Mouse (Mus musculus) heart, adult 2 months (tissue): ENCODE measurements around the gene Ift88. TPM values are rescaled to one million over a fixed set of nuclear protein-coding genes. Genes with fewer than 3 reads are reported as not detected.

Source experiments
- DNase-seq, 2 experiments: peaks; one replicate each; pipeline ENCODE4 v3.0.0; 2021
- H3K27ac ChIP-seq: fragments of 200-600 bp; 2 replicates; pipeline ENCODE4 v1.8.1; 2022
- H3K27me3 ChIP-seq: fragments of 200-500 bp; 2 replicates; pipeline ENCODE4 v1.6.1; 2012; ENCODE audit warnings: mild to moderate bottlenecking, low read length, inconsistent platforms, mixed read lengths; ENCODE audit not compliant: control insufficient read depth, insufficient read depth
- H3K36me3 ChIP-seq: fragments of 200-500 bp; 2 replicates; pipeline ENCODE4 v1.6.1; 2012; ENCODE audit warnings: low read length, inconsistent platforms; ENCODE audit not compliant: control insufficient read depth, insufficient read depth
- H3K4me1 ChIP-seq: fragments of 200-500 bp; 2 replicates; pipeline ENCODE4 v1.6.1; 2011; ENCODE audit warnings: low read length; ENCODE audit not compliant: control insufficient read depth, insufficient read depth
- H3K4me3 ChIP-seq: fragments of 200-600 bp; 2 replicates; pipeline ENCODE4 v1.8.1; 2022
- H3K79me2 ChIP-seq: fragments of 200-500 bp; replicated peaks from 2 replicates; pipeline ENCODE4 v1.6.1; 2012; ENCODE audit warnings: mild to moderate bottlenecking, inconsistent platforms, low read length, moderate library complexity, mixed read lengths; ENCODE audit not compliant: control insufficient read depth, insufficient read depth
- H3K9ac ChIP-seq: fragments of 200-500 bp; 2 replicates; pipeline ENCODE4 v1.6.1; 2012; ENCODE audit warnings: low read depth, mild to moderate bottlenecking, control low read depth, inconsistent platforms, low read length, mixed read lengths
- CTCF ChIP-seq: fragments of 200-600 bp; IDR thresholded peaks from 2 replicates; pipeline ENCODE4 v1.8.1; 2022; ENCODE audit warnings: antibody characterized with exemption, mild to moderate bottlenecking, moderate library complexity
- EP300 ChIP-seq: fragments of 200-500 bp; IDR thresholded peaks from 2 replicates; pipeline ENCODE4 v1.6.1; 2011; ENCODE audit warnings: low read depth, low read length, control low read depth; ENCODE audit not compliant: insufficient read depth
- POLR2A ChIP-seq: fragments of 200-500 bp; IDR thresholded peaks from 2 replicates; pipeline ENCODE4 v1.6.1; 2011; ENCODE audit warnings: mild to moderate bottlenecking, low read depth, low read length, control low read depth; ENCODE audit not compliant: insufficient read depth
- WGBS: fragments of 180-500 bp; shearing (Covaris S2); methylation state at CpG from one replicate; pipeline ENCODE4 v1.1.7; 2018; 5-methylcytosine and 5-hydroxymethylcytosine counted together
- intact Hi-C: fragments of 180-260 bp; cut with DNase I; formaldehyde crosslinking; loops from one replicate; pipeline ENCODE4 v1.15.1; 2025
- polyA plus RNA-seq: library from polyadenylated mRNA; depleted of rRNA; stranded (reverse); fragments of >200 nt; gene quantifications from 2 replicates; pipeline ENCODE4 v1.2.3, GENCODE M21; 2012
- total RNA-seq, 2 experiments: library from RNA; stranded (reverse); gene quantifications; 2 replicates each; pipeline ENCODE4 v1.2.3; 2021

Gene Ift88
- total and polyA plus RNA-seq, 3 experiments = 4.3 to 5.1 (median 4.5) TPM

- 77% methylated on average over 17 of the region's 17 CpGs for WGBS
- Histone ChIP-seq H3K27ac (no peak overlapping the region), H3K79me2 (no peaks in the 10 kb centered on the region), H3K9ac (no peak overlapping the region), H3K4me3 (no peak overlapping the region), H3K4me1 (peaks cover 1% of the 10 kb centered on the region), H3K36me3 (no peaks in the 10 kb centered on the region), H3K27me3 (no peaks in the 10 kb centered on the region)
- TF ChIP-seq POLR2A (no peak), EP300 (no peak), CTCF (no peak)
- intact Hi-C loops = no loop called here
- DNase-seq = no peak
Observed at GRCm38 (mm10) chr14:57545526-57545925, 121.7 kb downstream of the Ift88 start.

GRCm38 (mm10) chr14:57546131-57546530, 122.3 kb downstream of the Ift88 start:
- Histone ChIP-seq H3K9ac (no peak overlapping the region), H3K79me2 (no peaks in the 10 kb centered on the region), H3K27ac (no peak overlapping the region), H3K27me3 (no peaks in the 10 kb centered on the region), H3K36me3 (no peaks in the 10 kb centered on the region), H3K4me1 (peaks cover 1% of the 10 kb centered on the region), H3K4me3 (no peak overlapping the region)
- intact Hi-C loops = no loop called here
- TF ChIP-seq CTCF (no peak), EP300 (no peak), POLR2A (no peak)
- no peak for DNase-seq
- 89% methylated on average over 8 of the region's 8 CpGs for WGBS

- H3K4me3 ChIP-seq = no peak overlapping the region
- TF ChIP-seq EP300 (no peak), POLR2A (no peak), CTCF (no peak)
- H3K27ac ChIP-seq = no peak overlapping the region
- no peaks in the 10 kb centered on the region for H3K79me2 ChIP-seq
- H3K36me3 ChIP-seq = no peaks in the 10 kb centered on the region
- no peak for DNase-seq
- peaks cover 1% of the 10 kb centered on the region for H3K4me1 ChIP-seq
- no peaks in the 10 kb centered on the region for H3K27me3 ChIP-seq
- H3K9ac ChIP-seq = no peak overlapping the region
- intact Hi-C loops = no loop called here
- 21% methylated on average over 13 of the region's 13 CpGs for WGBS
Observed at GRCm38 (mm10) chr14:57546557-57547021, 122.7 kb downstream of the Ift88 start.

- H3K36me3 ChIP-seq = no peaks in the 10 kb centered on the region
- WGBS = 82% methylated on average over 5 of the region's 5 CpGs
- no peak overlapping the region for H3K9ac ChIP-seq
- no peak for TF ChIP-seq CTCF
- TF ChIP-seq POLR2A = no peak
- TF ChIP-seq EP300 = no peak
- intact Hi-C loops = no loop called here
- no peaks in the 10 kb centered on the region for H3K79me2 ChIP-seq
- H3K4me1 ChIP-seq = peaks cover 1% of the 10 kb centered on the region
- H3K27ac ChIP-seq = no peak overlapping the region
- no peaks in the 10 kb centered on the region for H3K27me3 ChIP-seq
- H3K4me3 ChIP-seq = no peak overlapping the region
- no peak for DNase-seq
Observed at GRCm38 (mm10) chr14:57547062-57547461, 123.2 kb downstream of the Ift88 start.

GRCm38 (mm10) chr14:57552945-57553344, 129.1 kb downstream of the Ift88 start:
- H3K4me3 ChIP-seq = no peak overlapping the region
- H3K79me2 ChIP-seq = no peaks in the 10 kb centered on the region
- H3K27ac ChIP-seq = no peak overlapping the region
- no peaks in the 10 kb centered on the region for H3K36me3 ChIP-seq
- H3K9ac ChIP-seq = no peak overlapping the region
- no peak for DNase-seq
- H3K4me1 ChIP-seq = no peaks in the 10 kb centered on the region
- intact Hi-C loops = no loop called here
- TF ChIP-seq CTCF (no peak), POLR2A (no peak), EP300 (no peak)
- no peaks in the 10 kb centered on the region for H3K27me3 ChIP-seq

GRCm38 (mm10) chr14:57554434-57554833, 130.6 kb downstream of the Ift88 start:
- DNase-seq = no peak
- Histone ChIP-seq H3K4me1 (no peaks in the 10 kb centered on the region), H3K4me3 (no peak overlapping the region), H3K27me3 (no peaks in the 10 kb centered on the region), H3K79me2 (no peaks in the 10 kb centered on the region), H3K36me3 (no peaks in the 10 kb centered on the region), H3K9ac (no peak overlapping the region), H3K27ac (no peak overlapping the region)
- TF ChIP-seq POLR2A (no peak), EP300 (no peak), CTCF (no peak)
- intact Hi-C loops = no loop called here
- WGBS = 89% methylated on average over 5 of the region's 5 CpGs
